Mouse (Mus musculus) frontal cortex, postnatal 14 days (tissue): ENCODE data around the gene Hist1h2ae.
"Not testable (repeated sequence)": the region's sequence is repeated elsewhere in the genome, so short reads cannot be mapped to it uniquely, and the experiment has no call there.

Source experiments
- DNase-seq, 2 experiments: peaks; one replicate each; pipeline ENCODE4 v3.0.0; 2022; ENCODE audit warnings: low spot score in 2 of 2

The Hist1h2ae gene

GRCm38 (mm10) chr13:23562699-23563462, 8.1 kb downstream of the Hist1h2ae start:
- DNase-seq = no peak

GRCm38 (mm10) chr13:23561883-23562659, 8.9 kb downstream of the Hist1h2ae start, which contains the start of gene Hist1h3e:
Gene Hist1h3e (minus strand): TSS chr13:23562369.
- DNase-seq = peak; percentile 95

GRCm38 (mm10) chr13:23561531-23561882, 9.5 kb downstream of the Hist1h2ae start:
- DNase-seq = not testable (repeated sequence)

GRCm38 (mm10) chr13:23560699-23561098, 10.3 kb downstream of the Hist1h2ae start:
- not testable (repeated sequence) for DNase-seq

GRCm38 (mm10) chr13:23556906-23557305, 14.1 kb downstream of the Hist1h2ae start:
- no peak for DNase-seq

GRCm38 (mm10) chr13:23555839-23556416, 15.1 kb downstream of the Hist1h2ae start:
- peak; percentile 35 to 40 for DNase-seq

- DNase-seq = peak; percentile 71 to 72
Measured at GRCm38 (mm10) chr13:23554925-23555838, 15.8 kb downstream of the Hist1h2ae start.

- no peak for DNase-seq
Measured at GRCm38 (mm10) chr13:23554393-23554792, 16.6 kb downstream of the Hist1h2ae start.

- no peak for DNase-seq
Measured at GRCm38 (mm10) chr13:23552962-23553361, 18.1 kb downstream of the Hist1h2ae start, which contains the start of gene Hist1h1d. Gene Hist1h1d (plus strand): TSS chr13:23553262.

GRCm38 (mm10) chr13:23551931-23552914, 18.8 kb downstream of the Hist1h2ae start:
- DNase-seq = no peak

- DNase-seq = peak; percentile 84 to 88
Measured at GRCm38 (mm10) chr13:23551146-23551834, 19.7 kb downstream of the Hist1h2ae start, which contains the start of gene Hist1h4f. Gene Hist1h4f (minus strand): TSS chr13:23551648.

GRCm38 (mm10) chr13:23550761-23551145, 20.3 kb downstream of the Hist1h2ae start:
- DNase-seq = no peak

GRCm38 (mm10) chr13:23546694-23547093, 24.3 kb downstream of the Hist1h2ae start:
- DNase-seq = no peak

- not testable (repeated sequence) for DNase-seq
Measured at GRCm38 (mm10) chr13:23544787-23545120, 26.3 kb downstream of the Hist1h2ae start.

GRCm38 (mm10) chr13:23543965-23544786, 26.8 kb downstream of the Hist1h2ae start, which contains the start of gene Hist1h3f:
Gene Hist1h3f (plus strand): TSS chr13:23544052.
- DNase-seq = peak; percentile 60 to 67

- peak; percentile 60 to 69 for DNase-seq
Measured at GRCm38 (mm10) chr13:23542999-23543607, 27.9 kb downstream of the Hist1h2ae start, which contains the start of gene Hist1h2bh. Gene Hist1h2bh (minus strand): TSS chr13:23543392.

- not testable (repeated sequence) for DNase-seq
Measured at GRCm38 (mm10) chr13:23542225-23542980, 28.6 kb downstream of the Hist1h2ae start.
